Mouse (Mus musculus): ENCODE results near the gene Lce1a2. TPM values are rescaled to one million over a fixed set of nuclear protein-coding genes. Genes with fewer than 3 reads are reported as not detected.

Lce1a2 gene
- polyA plus RNA-seq, 1 experiment from 2014 or later, result 632 TPM

- Histone ChIP-seq H3K4me2 (replicated peaks; ENCODE audit: low read depth) (no peak within 1 kb of the TSS), H3K27ac (replicated peaks) (no peak within 1 kb of the TSS), H3K4me3 (ENCODE audit: low read depth, low read length) (no peak within 1 kb of the TSS), H3K4me1 (replicated peaks; ENCODE audit: control insufficient read depth, insufficient read depth) (no peaks in the 10 kb centered on the region), H3K27me3 (ENCODE audit: control insufficient read depth, insufficient read depth, low read length) (no peaks in the 10 kb centered on the region), H3K36me3 (ENCODE audit: control insufficient read depth, insufficient read depth, low read length) (no peaks in the 10 kb centered on the region), H3K9ac (ENCODE audit: low read length) (no peak within 1 kb of the TSS), H3K9me3 (ENCODE audit: control insufficient read depth, low read length) (no peaks in the 10 kb centered on the region)
- DNase-seq (ENCODE audit: low spot score) (no peak), ATAC-seq (ENCODE audit: low FRiP score, low TSS enrichment) (no peak)
- 38% methylated on average over 2 of the region's 2 CpGs for WGBS
- TF ChIP-seq CTCF (IDR thresholded peaks at IDR 0.05; ENCODE audit: low read depth) (no peak), EP300 (optimal IDR thresholded peaks at IDR 0.05) (no peak)
Observed at GRCm38 (mm10) chr3:92687110-92687509, 17.0 kb upstream of the Lce1a2 start, which contains the start of gene Lce1d. Gene Lce1d, minus strand, starts transcription at chr3:92687210.

- H3K9ac ChIP-seq (ENCODE audit: low read length), result no peak within 1 kb of the TSS
- H3K9me3 ChIP-seq (ENCODE audit: control insufficient read depth, low read length), result no peaks in the 10 kb centered on the region
- H3K27me3 ChIP-seq (ENCODE audit: control insufficient read depth, insufficient read depth, low read length), result no peaks in the 10 kb centered on the region
- no peaks in the 10 kb centered on the region for H3K4me1 ChIP-seq (replicated peaks; ENCODE audit: control insufficient read depth, insufficient read depth)
- WGBS, result 91% methylated on average over 4 of the region's 4 CpGs
- H3K4me3 ChIP-seq (ENCODE audit: low read depth, low read length), result no peak within 1 kb of the TSS
- H3K36me3 ChIP-seq (ENCODE audit: control insufficient read depth, insufficient read depth, low read length), result no peaks in the 10 kb centered on the region
- no peak for DNase-seq (ENCODE audit: low spot score)
- H3K27ac ChIP-seq (replicated peaks), result no peak within 1 kb of the TSS
- no peak for ATAC-seq (ENCODE audit: low FRiP score, low TSS enrichment)
- no peak for TF ChIP-seq EP300 (optimal IDR thresholded peaks at IDR 0.05)
- no peak for TF ChIP-seq CTCF (IDR thresholded peaks at IDR 0.05; ENCODE audit: low read depth)
- no peak within 1 kb of the TSS for H3K4me2 ChIP-seq (replicated peaks; ENCODE audit: low read depth)
Observed at GRCm38 (mm10) chr3:92678947-92679346, 8.8 kb upstream of the Lce1a2 start, which contains the start of gene Lce1c. Gene Lce1c, plus strand, starts transcription at chr3:92679247.

- TF ChIP-seq EP300 (optimal IDR thresholded peaks at IDR 0.05) (no peak), CTCF (IDR thresholded peaks at IDR 0.05; ENCODE audit: low read depth) (no peak)
- no peak for DNase-seq (ENCODE audit: low spot score)
- Histone ChIP-seq H3K9me3 (ENCODE audit: control insufficient read depth, low read length) (no peaks in the 10 kb centered on the region), H3K27ac (replicated peaks) (no peak within 1 kb of the TSS), H3K9ac (ENCODE audit: low read length) (no peak within 1 kb of the TSS), H3K36me3 (ENCODE audit: control insufficient read depth, insufficient read depth, low read length) (no peaks in the 10 kb centered on the region), H3K4me3 (ENCODE audit: low read depth, low read length) (no peak within 1 kb of the TSS), H3K27me3 (ENCODE audit: control insufficient read depth, insufficient read depth, low read length) (no peaks in the 10 kb centered on the region), H3K4me2 (replicated peaks; ENCODE audit: low read depth) (no peak within 1 kb of the TSS), H3K4me1 (replicated peaks; ENCODE audit: control insufficient read depth, insufficient read depth) (no peaks in the 10 kb centered on the region)
- no peak for ATAC-seq (ENCODE audit: low FRiP score, low TSS enrichment)
Observed at GRCm38 (mm10) chr3:92656826-92657225, 13.3 kb downstream of the Lce1a2 start, which contains the start of gene Lce1b. Gene Lce1b, minus strand, starts transcription at chr3:92656926.

- TF ChIP-seq EP300 (optimal IDR thresholded peaks at IDR 0.05) (no peak), CTCF (IDR thresholded peaks at IDR 0.05; ENCODE audit: low read depth) (no peak)
- H3K4me1 ChIP-seq (replicated peaks; ENCODE audit: control insufficient read depth, insufficient read depth), result no peaks in the 10 kb centered on the region
- H3K9ac ChIP-seq (ENCODE audit: low read length), result no peak within 1 kb of the TSS
- H3K9me3 ChIP-seq (ENCODE audit: control insufficient read depth, low read length), result no peaks in the 10 kb centered on the region
- no peaks in the 10 kb centered on the region for H3K36me3 ChIP-seq (ENCODE audit: control insufficient read depth, insufficient read depth, low read length)
- ATAC-seq (ENCODE audit: low FRiP score, low TSS enrichment) (no peak), DNase-seq (ENCODE audit: low spot score) (no peak)
- no peak within 1 kb of the TSS for H3K4me2 ChIP-seq (replicated peaks; ENCODE audit: low read depth)
- H3K27ac ChIP-seq (replicated peaks), result no peak within 1 kb of the TSS
- no peaks in the 10 kb centered on the region for H3K27me3 ChIP-seq (ENCODE audit: control insufficient read depth, insufficient read depth, low read length)
- 80% methylated on average over 1 of the region's 1 CpGs for WGBS
- H3K4me3 ChIP-seq (ENCODE audit: low read depth, low read length), result no peak within 1 kb of the TSS
Observed at GRCm38 (mm10) chr3:92648207-92648606, 21.9 kb downstream of the Lce1a2 start, which contains the start of gene Lce1a1. Gene Lce1a1, minus strand, starts transcription at chr3:92648307.

GRCm38 (mm10) chr3:92639854-92640253, 30.3 kb downstream of the Lce1a2 start:
- no peaks in the 10 kb centered on the region for H3K4me1 ChIP-seq (replicated peaks; ENCODE audit: control insufficient read depth, insufficient read depth)
- 95% methylated on average over 15 of the region's 15 CpGs for WGBS
- H3K9me3 ChIP-seq (ENCODE audit: control insufficient read depth, low read length), result no peaks in the 10 kb centered on the region
- DNase-seq (ENCODE audit: low spot score) (no peak), ATAC-seq (ENCODE audit: low FRiP score, low TSS enrichment) (no peak)
- TF ChIP-seq EP300 (optimal IDR thresholded peaks at IDR 0.05), result no peak
- H3K27me3 ChIP-seq (ENCODE audit: control insufficient read depth, insufficient read depth, low read length), result no peaks in the 10 kb centered on the region
- no peak overlapping the region for H3K4me2 ChIP-seq (replicated peaks; ENCODE audit: low read depth)
- no peak overlapping the region for H3K27ac ChIP-seq (replicated peaks)
- no peak overlapping the region for H3K4me3 ChIP-seq (ENCODE audit: low read depth, low read length)
- no peaks in the 10 kb centered on the region for H3K36me3 ChIP-seq (ENCODE audit: control insufficient read depth, insufficient read depth, low read length)
- H3K9ac ChIP-seq (ENCODE audit: low read length), result no peak overlapping the region

- no peak for DNase-seq (ENCODE audit: low spot score)
- WGBS, result 61% methylated on average over 3 of the region's 3 CpGs
- no peak overlapping the region for H3K27ac ChIP-seq (replicated peaks)
- no peaks in the 10 kb centered on the region for H3K9me3 ChIP-seq (ENCODE audit: control insufficient read depth, low read length)
- H3K9ac ChIP-seq (ENCODE audit: low read length), result no peak overlapping the region
- no peak overlapping the region for H3K4me3 ChIP-seq (ENCODE audit: low read depth, low read length)
- ATAC-seq (ENCODE audit: low FRiP score, low TSS enrichment), result no peak
- H3K36me3 ChIP-seq (ENCODE audit: control insufficient read depth, insufficient read depth, low read length), result no peaks in the 10 kb centered on the region
- H3K27me3 ChIP-seq (ENCODE audit: control insufficient read depth, insufficient read depth, low read length), result no peaks in the 10 kb centered on the region
- H3K4me1 ChIP-seq (replicated peaks; ENCODE audit: control insufficient read depth, insufficient read depth), result no peaks in the 10 kb centered on the region
- TF ChIP-seq EP300 (optimal IDR thresholded peaks at IDR 0.05) (no peak), CTCF (IDR thresholded peaks at IDR 0.05; ENCODE audit: low read depth) (no peak)
- H3K4me2 ChIP-seq (replicated peaks; ENCODE audit: low read depth), result no peak overlapping the region
Observed at GRCm38 (mm10) chr3:92638653-92638991, 31.5 kb downstream of the Lce1a2 start.

Measured in stomach, postnatal 0 days (tissue).